Mouse (Mus musculus): Measurements from ENCODE around the gene C2cd2l. TPM values are rescaled to one million over a fixed set of nuclear protein-coding genes. Genes with fewer than 3 reads are reported as not detected.
"Not testable (repeated sequence)": the region's sequence is repeated elsewhere in the genome, so short reads cannot be mapped to it uniquely, and the experiment has no call there.

Gene C2cd2l
- 100 to 1,000 TPM; 197 to 228 TPM for total RNA-seq (2021)
- long read RNA-seq, full-length matches to known transcripts, result 171 of 270 reads
- long read RNA-seq, partial matches to known transcripts, result 52 of 270 reads
- long read RNA-seq, other reads (novel, unspliced or antisense), result 47 of 270 reads

DNA sequence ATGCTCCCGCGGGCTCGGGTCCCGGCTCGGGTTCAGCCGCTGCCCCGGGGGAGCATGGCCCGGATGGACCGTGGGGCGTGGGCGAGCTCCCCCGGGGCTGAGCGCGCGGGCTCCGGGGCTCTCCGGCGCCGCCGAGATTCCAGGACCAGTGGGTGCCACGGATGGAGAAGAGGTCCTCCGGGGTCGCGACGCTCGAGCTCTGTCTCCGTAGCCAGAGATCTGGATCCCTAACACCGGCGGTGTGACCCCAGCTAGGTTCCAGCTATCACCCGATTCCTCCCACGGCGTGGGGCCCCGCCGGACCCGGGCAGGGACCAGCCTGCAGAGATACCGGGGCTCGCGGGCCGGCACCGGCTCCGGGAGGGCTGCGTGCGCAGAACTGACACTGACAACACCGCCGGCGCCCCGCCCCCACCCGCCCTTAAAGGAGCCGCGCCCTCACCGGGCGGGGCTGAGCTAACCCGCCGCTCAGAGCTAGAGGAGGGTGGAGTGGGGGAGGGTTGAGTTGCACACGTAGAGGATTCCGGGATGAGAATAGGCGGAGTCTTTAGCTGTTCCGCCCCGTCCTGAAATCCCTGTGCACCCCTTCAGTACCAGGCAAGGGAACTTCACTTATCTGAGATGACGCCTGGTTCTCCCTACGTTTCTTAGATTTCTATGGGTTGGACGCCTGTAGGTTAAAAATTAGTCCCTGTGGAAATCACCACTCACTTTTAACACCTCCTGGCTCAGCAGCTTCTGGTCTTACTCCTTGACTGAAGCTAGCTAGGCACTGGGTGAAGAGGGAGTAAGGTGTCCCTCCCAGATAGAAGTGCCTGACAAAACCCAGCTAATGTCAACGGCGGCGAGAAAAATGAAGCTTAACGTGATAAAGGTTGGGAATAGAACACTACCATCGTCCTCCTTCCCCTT lies at the start of gene C2cd2l:
C2cd2l (minus strand) TSS at position 399 of the 912 bp plus-strand sequence.
- DNase-seq (ENCODE audit: low spot score in 2 of 2), result peak; percentile 86 to 96

DNA sequence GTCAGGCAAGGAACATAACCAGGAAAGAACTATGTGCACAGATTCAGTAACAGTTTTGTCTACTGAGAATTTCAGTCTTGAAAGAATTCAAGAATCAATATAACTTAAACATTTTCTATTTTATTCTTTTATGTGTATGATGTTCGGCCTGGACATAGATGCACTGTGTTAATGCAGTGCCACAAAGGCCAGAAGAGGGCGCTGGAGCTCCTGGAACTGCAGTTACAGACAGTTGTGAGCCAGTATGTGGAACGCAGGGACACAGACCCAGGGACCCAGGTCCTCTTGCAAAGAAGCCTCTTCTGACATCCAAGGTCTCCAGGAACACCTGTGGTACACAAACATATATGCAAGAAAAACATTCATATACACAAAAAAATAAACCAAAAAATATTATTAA lies 44.4 kb upstream of the C2cd2l start:
- DNase-seq (ENCODE audit: low spot score in 2 of 2), result no peak

DNA sequence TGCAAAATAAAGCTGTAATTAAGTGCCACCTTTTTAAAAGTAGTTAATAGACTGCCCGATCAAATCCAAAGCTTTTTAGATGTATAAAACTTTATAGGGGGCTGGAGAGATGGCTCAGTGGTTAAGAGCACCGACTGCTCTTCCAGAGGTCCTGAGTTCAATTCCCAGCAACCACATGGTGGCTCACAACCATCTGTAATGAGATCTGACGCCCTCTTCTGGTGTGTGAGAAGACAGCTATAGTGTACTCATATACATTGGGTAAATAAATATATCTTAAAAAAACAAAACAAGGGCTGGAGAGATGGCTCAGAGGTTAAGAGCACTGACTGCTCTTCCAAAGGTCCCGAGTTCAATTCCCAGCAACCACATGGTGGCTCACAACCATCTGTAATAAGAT lies 41.8 kb upstream of the C2cd2l start:
- not testable (repeated sequence) for DNase-seq (ENCODE audit: low spot score in 2 of 2)

DNA sequence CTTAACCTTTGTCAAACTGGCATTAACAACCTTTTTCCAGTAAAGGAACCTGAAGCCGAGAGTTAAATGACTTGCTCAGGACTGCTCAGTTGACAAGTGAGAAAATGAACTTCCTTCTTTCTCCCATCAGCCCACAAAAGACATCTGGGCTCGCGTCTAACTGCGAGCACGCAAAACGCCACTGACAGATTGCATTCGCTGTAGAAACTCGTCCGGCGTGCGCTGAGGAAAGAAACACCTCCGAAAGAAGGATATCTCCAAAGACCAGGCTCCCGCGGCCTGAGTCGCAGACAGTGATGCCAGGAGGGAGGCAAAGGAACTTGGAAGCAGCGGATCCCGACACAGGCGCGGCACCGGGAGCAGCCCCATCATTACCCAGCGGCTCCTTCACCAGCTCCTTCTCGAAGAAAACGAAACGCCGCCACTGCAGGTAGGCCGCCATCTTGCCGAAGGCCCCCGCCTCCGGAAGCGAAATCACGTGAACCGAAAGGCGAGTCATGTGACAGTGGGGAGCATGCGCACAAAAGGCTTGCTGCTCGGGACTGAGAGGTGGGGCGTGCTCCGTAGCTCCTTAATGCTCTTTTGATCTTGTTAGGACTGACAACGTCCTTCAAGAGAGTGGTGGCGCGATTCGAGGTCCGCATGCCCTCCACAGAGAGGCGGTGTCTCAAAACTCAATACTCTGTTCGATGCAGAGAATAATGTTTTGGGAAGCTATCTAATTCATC lies 41.3 kb upstream of the C2cd2l start, which contains the start of gene Vps11:
Vps11 (minus strand) TSS at position 481 of the 728 bp plus-strand sequence.
- peak; percentile 87 to 95 for DNase-seq (ENCODE audit: low spot score in 2 of 2)

DNA sequence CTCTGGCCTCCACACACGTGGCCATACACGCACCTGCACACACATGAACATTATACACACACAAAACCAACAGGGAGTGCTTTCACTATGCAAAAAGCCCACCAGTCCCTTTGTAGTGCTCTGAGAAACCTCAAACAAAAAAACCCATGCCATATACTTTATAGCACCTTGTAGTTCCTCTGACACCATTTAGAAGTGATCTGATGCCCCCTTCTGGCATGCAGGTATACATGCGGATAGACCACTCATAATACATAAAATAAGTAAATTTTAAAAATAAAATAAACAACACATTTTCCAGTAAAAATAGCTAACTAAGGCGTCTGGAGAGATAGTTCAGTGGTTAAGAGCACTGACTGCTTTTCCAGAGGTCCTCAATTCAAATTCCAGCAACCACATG lies 37.1 kb upstream of the C2cd2l start:
- DNase-seq (ENCODE audit: low spot score in 2 of 2), result no peak

DNA sequence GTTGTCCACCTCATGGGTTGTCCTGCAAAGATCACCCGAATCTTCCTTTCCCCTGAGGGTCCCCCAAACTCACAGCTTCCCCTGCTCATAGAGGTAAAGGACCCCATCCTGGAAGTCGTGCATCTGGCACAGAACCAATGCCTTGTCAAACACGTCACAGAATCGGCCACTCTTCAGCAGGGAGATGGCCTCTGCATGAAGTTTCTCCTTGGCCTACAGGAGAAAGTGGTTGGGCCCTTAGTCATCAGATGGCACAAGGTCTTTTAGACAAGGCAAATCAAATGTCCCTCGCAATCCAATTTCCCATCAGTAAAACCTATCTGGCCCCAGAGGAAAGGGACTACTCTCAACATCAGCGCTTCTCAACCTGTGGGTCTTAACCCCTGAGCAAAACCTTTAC lies 33.1 kb upstream of the C2cd2l start:
- DNase-seq (ENCODE audit: low spot score in 2 of 2), result no peak

DNA sequence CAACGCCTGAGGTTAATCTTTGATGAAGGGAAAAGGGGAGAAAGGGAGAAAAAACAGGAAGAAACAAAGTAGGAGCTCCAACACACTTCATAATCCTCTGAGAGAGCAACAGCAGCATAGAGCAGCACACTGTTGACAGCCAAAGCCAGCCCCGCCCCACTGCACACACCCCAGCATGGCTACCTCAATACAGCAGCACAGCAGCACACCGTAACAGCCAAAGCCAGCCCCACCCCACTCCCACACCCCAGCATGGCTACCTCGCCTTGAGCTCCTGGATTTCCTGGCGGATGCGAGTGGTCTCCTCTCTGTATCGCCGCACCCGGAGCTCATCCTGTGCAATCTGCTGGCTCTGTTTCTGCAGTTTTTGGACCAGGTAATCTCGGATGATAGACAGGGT lies 32.3 kb upstream of the C2cd2l start:
- DNase-seq (ENCODE audit: low spot score in 2 of 2), result no peak

DNA sequence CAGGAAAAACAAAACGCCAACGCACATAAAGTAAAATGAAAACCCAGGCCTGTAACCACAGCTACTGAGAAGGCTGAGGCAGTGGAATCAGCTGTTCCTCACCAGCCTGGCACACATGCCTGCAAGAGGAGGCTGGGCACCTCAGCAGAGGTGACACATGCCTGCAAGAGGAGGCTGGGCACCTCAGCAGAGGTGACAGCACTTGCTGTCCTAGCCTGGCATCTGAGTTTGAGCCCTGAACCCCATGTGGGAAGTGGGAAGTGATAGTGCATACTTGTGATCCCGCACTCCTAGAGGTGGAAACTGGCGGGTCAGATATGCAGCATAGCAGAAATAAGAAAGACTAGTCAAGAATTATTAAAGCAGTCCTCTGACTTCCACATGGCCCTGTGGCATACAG lies 31.3 kb upstream of the C2cd2l start:
- DNase-seq (ENCODE audit: low spot score in 2 of 2), result peak in 1 of 2 experiments; percentile 38

DNA sequence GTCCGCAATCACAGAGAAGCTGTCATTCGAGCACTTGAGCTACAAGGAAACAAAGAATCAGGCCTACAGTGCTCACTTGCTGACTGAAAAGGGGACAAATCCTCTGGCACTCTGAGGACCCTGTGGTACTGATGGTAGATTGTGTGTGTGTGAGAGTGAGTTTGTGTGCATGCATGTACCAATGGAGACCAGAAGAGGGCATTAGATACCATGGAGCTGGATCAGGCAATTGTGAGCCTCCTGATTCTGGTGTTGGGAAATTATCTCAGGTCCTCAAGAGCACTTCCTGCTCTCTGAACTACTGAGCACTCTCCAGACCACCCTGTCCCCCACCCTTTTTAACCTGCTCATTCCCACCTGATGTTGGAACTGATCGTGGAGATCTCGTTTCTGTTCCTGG lies 28.5 kb upstream of the C2cd2l start:
- DNase-seq (ENCODE audit: low spot score in 2 of 2), result no peak

DNA sequence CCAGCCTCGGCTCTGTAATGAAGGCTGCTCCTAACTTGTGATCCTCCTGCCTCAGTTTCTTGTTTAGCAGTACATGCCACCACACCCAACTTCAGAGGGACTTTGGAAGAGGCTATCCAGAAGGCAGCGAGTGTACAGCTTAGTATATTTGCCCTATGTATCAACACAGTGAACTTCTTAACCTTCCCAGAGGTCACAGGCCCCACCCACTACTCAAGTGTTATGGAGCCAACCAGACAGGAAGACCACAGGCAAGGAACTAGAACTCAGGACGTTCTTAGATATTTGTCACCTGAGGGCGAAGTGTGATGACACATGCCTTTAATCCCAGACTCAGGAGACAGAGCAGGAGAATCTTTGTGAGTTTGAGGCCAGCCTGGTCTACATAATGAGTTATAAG lies 27.5 kb upstream of the C2cd2l start:
- no peak for DNase-seq (ENCODE audit: low spot score in 2 of 2)

DNA sequence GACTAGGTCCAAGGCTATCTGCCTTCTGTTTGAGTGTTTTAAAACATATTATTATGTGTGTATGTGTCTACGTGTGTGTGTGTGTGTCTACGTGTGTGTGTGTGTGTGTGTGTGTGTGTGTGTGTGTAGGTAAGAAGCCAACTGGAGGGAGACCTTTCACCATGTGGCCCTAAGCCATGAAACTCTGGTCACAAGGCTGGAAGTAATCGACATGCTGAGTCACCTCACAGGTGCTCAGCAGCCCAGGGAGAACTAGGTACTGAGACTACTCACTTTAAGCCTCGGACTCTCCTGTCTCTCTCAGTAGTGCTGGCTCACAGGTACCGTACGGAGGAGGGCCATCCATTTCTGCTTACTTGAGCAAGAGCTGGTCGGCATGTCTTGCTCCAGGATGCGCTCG lies 27.1 kb upstream of the C2cd2l start:
- no peak for DNase-seq (ENCODE audit: low spot score in 2 of 2)

DNA sequence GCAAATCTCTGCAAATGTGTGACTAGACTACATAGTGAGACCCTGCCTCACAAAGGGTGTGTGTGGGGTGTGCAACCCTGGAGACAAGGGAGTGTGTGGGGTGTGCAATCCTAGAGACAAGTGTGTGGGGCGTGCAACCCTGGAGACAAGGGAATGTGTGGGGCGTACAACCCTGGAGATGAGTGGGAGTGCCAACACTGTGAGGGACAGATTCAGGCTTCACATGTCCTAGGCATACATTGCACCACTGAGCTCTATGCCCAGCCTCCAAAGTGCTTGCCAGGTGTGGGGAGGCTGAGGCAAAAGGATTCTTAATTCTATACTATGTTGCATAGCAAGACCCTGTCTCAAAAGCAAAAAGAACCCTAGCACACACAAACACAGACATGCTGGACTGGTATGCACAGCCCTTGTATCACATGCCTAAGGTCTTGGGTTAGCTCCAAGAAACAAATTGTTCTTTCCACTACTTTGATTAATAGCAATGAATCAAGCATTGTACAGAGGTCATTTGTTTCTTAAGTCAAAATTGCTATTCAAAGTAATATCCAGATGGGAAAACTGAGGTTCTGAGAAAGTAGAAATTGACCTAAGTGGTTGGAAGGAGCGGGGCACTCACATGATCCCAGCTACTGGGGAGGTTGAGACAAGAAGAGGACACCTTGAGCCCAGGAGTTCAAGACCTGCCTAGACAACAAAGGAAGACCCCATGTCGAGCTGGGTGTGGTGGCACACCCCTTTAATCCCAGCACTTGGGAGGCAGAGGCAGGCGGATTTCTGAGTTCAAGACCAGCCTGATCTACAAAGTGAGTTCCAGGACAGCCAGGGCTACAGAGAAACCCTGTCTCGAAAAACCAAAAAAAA lies 25.7 kb upstream of the C2cd2l start:
- peak; percentile 37 to 53 for DNase-seq (ENCODE audit: low spot score in 2 of 2)

DNA sequence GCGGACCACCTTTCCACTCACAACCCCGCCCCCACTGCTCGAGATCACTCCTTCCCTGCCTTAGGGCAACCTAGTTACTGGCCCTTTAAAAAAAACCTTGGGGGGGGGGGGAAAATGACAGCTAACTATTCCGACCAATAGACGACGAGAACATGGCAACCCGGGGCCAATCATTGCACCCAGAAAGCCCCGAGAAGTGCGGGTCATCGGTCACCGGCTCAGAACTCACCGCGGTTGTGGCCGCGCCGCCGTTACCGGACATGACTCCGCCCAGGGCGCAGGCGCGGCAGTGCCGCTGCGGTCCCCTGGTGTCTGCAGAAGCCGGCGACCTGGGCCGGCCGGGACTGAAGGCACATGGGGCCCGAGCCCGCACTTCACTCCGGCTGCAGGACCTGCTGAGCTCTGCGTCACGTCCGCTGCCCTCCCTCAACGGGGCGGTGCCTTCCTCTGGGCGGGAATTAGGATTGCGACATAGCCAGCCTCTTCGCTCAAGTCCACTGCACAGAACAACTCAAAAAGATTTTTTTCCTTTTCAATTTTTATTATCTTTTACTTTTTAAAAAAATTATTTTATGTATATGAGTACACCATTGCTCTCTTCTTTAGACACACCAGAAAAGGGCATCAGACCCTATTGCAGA lies 23.8 kb upstream of the C2cd2l start, which contains the start of gene Hmbs:
Hmbs (minus strand) TSS at position 448 of the 641 bp plus-strand sequence.
- peak; percentile 86 to 95 for DNase-seq (ENCODE audit: low spot score in 2 of 2)

DNA sequence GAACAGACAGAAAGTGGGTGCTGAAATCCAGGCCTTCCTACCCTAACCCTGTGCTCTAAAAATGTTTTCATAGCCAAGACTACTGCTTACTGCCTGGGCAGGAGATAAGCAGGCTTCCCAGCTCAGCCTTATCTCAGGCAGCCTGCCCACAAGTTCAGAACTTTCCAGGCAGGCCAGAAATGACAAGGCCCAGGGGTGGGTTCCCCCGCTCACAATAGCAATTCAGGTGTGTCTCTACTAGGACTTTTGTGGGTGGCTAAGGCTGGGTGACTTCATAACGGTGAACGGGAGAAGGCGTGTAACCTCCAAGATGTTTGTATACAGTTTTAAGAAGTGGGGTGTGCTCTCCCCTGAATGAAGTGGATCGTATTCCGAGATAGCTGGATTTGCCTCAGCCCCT lies 23.2 kb upstream of the C2cd2l start:
- no peak for DNase-seq (ENCODE audit: low spot score in 2 of 2)

DNA sequence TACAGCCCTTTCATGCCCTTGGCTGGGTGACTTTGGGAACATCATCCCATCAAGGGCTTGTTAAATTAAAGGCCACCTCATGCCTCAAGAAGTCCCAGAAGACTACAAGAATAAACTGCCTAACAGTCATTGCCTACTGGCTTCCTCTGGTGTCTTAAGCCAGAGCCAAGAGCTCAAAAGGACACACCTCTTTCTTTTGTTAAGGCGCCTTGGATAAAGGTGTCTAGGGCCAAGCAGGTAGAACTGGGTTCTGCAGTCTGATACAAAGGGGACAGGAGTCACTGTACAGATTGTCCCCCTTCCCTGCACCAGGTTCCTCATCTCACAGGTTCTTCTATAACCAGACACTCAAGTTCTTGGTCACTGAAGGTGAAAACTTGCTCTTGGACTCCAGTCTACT lies 22.5 kb upstream of the C2cd2l start:
- no peak for DNase-seq (ENCODE audit: low spot score in 2 of 2)

DNA sequence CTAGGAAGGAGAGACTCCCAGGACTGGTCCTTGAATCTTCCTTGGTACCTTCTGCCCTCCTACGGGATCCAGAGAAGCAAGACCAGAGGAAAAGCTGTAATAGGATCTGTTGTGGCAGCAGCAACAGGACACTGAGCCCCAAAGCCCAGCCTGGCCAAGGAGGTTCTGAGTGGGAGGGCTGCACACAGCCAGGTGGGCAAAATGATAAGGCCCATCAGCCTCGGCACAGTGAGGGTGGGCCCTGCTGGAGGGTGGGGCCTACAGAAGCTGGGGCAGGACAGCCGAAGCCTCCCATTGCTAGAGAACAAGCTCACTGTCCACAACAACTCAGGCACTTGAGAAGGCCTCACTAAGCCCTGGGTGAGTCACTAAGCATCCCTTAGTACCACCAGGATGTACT lies 22.1 kb upstream of the C2cd2l start:
- no peak for DNase-seq (ENCODE audit: low spot score in 2 of 2)

DNA sequence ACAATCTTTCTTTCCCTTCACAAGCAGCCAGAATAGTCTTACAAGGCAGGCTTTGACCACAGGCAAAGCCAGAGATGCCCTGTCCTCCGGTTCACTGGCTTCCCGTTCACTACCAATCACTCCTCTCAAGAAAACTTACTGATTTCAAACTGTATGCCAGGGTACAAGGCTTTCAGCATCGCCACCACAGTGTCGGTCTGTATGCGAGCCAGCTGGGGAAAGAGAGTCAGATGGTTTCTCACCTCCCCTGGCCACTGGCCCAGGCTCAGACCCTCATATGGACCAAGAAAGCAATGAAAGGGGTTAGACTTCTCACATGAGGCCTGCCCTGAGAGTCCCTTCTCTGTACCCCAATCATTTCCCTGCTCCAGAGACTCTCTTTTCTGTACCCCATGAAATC lies 21.4 kb upstream of the C2cd2l start:
- DNase-seq (ENCODE audit: low spot score in 2 of 2), result no peak

DNA sequence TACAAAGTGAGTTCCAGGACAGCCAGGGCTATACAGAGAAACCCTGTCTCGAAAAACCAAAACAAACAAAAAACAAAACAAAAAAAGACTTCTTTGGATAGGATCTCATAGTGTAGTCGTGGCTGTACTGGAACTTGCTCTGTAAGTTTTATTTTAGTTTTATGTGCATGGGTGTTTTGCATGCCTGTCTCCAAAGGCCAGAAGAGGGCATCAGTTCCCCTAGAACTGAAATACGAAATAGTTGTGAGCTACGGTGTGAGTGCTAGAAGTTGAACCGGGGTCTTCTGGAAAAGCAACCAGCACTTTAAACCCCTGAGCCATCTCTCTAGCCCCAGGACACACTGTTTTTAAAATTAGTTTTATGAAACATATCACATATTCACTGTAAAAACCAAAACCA lies 18.5 kb upstream of the C2cd2l start:
- DNase-seq (ENCODE audit: low spot score in 2 of 2), result no peak

DNA sequence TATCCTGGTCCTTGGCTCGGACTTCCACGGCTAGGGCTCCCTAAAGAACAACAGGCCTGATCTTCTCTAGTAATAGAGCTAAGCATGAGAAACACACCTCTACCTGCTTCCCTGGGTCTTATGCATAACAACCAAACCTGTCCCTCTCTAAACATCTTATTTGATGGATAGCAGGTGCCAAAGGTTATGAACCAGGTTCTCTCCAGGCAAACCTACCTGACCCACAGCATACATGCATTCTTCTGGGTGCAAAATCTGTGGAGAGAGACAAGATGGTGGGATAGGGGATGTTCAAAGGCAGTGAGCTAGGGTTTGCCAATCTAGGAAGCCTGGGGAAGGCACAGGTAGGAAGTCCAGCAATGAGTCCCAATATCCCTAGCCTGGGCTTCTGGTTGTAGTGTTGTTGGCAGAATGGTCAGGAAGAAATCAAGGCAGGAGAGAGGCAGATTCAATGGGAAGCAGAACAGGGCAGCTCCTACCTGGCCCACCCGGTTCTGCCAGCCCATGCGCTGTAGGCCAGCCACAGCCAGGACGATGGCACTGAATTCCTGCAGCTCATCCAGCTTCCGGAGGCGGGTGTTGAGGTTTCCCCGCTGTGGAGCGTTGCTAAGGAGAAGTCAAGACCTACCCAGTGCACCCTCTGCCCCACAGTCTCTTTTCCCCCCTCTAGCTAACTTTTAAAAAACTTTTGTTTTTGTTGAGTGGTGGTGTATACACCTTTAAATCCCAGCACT lies 17.5 kb upstream of the C2cd2l start:
- no peak for DNase-seq (ENCODE audit: low spot score in 2 of 2)

DNA sequence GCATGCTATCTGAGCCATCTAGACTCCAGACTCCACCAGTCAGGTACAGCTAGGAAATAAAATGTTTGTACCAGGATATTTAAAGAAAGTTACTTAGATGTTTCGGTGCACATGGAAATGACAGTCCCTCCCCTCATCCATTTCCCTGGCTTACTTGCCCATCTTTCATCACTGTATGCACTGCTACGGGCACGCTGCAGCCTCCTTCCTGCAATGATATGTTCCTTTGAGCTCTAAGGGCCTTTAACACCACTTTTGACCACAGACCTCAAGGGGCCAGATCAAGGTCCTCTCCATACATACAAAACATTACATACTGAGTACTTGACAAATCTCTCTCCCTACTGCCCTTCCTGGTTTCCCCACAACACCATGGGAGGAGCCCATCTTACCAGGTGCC lies 16.9 kb upstream of the C2cd2l start:
- DNase-seq (ENCODE audit: low spot score in 2 of 2), result no peak
